Mouse (Mus musculus) midbrain, postnatal 0 days (tissue): ENCODE results near the gene Ctnna2. TPM values are rescaled to one million over a fixed set of nuclear protein-coding genes. Genes with fewer than 3 reads are reported as not detected.

Source experiments
- ATAC-seq: fragments of 200-750 bp; cut with Nextera tagmentation; 2 replicates; pipeline ENCODE4 v1.8.0; 2017; ENCODE audit warnings: moderate number of reproducible peaks, mild to moderate bottlenecking, moderate TSS enrichment, moderate library complexity; ENCODE audit not compliant: low FRiP score
- DNase-seq: peaks from one replicate; pipeline ENCODE4 v3.0.0-alpha.2; 2015; ENCODE audit warnings: low spot score
- H3K27ac ChIP-seq: fragments of 300-500 bp; sonication (generic); 2 replicates; pipeline ENCODE4 v1.5.1; 2014; ENCODE audit warnings: low read depth, mild to moderate bottlenecking, low read length, mixed read lengths
- H3K27me3 ChIP-seq: fragments of 300-500 bp; sonication (generic); 2 replicates; pipeline ENCODE4 v1.6.1; 2014; ENCODE audit warnings: low read length, control low read depth, mixed read lengths; ENCODE audit not compliant: insufficient read depth
- H3K36me3 ChIP-seq: fragments of 300-500 bp; sonication (generic); 2 replicates; pipeline ENCODE4 v1.6.1; 2014; ENCODE audit warnings: low read length, control low read depth, mixed read lengths; ENCODE audit not compliant: insufficient read depth
- H3K4me1 ChIP-seq: fragments of 300-500 bp; sonication (generic); 2 replicates; pipeline ENCODE4 v1.6.1; 2014; ENCODE audit warnings: mild to moderate bottlenecking, control low read depth, antibody characterized with exemption, low read length, mixed read lengths; ENCODE audit not compliant: insufficient read depth
- H3K4me2 ChIP-seq: fragments of 300-500 bp; sonication (generic); 2 replicates; pipeline ENCODE4 v1.6.1; 2014; ENCODE audit warnings: low read depth, mild to moderate bottlenecking, low read length, mixed read lengths; ENCODE audit not compliant: poor library complexity, severe bottlenecking
- H3K4me3 ChIP-seq: fragments of 300-500 bp; sonication (generic); 2 replicates; pipeline ENCODE4 v1.5.1; 2014; ENCODE audit warnings: low read depth, mild to moderate bottlenecking, low read length, moderate library complexity
- H3K9ac ChIP-seq: fragments of 300-500 bp; sonication (generic); replicated peaks from 2 replicates; pipeline ENCODE4 v1.6.1; 2014; ENCODE audit warnings: mild to moderate bottlenecking, low read length, moderate library complexity, mixed read lengths; ENCODE audit not compliant: poor library complexity, severe bottlenecking
- H3K9me3 ChIP-seq: fragments of 300-500 bp; sonication (generic); 2 replicates; pipeline ENCODE4 v1.6.1; 2016; ENCODE audit warnings: low read length, control low read depth
- CTCF ChIP-seq: IDR thresholded peaks from 2 replicates; pipeline ENCODE4 v1.5.1; 2016; ENCODE audit warnings: antibody characterized with exemption, mild to moderate bottlenecking
- WGBS: fragments of 180-500 bp; shearing (Covaris S2); extraction: QIAGEN DNeasy Blood & Tissue Kit; methylation state at CpG from one replicate; pipeline ENCODE4 v1.1.7; 2014; 5-methylcytosine and 5-hydroxymethylcytosine counted together
- polyA plus RNA-seq: library from polyadenylated mRNA; unstranded; fragments of >200 nt; fragmentation: Nextera tagmentation; extraction: Ambion mirVana; gene quantifications from 2 replicates; pipeline ENCODE4 v1.2.1, GENCODE M21; 2015
- total RNA-seq: library from RNA; depleted of rRNA; stranded (reverse); fragments of >200 nt; gene quantifications from 2 replicates; pipeline ENCODE4 v1.2.3, GENCODE M21; 2014

The Ctnna2 gene
- total and polyA plus RNA-seq, 2 experiments from 2014 or later: 108 to 208 TPM

DNA sequence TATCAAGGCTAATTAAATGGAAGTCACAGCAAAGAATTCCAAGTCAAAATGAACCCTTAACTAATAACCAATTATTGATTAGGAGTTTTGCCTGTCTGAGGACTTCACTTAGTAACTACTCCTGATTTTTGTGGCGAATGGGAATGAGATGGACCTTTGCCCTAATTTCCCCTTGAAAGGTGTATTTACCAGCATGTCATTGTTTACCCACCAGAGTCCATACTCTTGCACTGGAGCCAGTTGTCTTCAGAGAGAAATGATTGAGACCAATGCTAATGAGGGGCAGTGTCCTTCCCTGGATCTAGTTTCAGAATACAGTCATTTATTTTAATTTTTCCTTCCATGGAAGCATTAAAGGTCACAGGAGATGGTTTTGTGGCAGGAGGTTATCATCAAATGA is 881.0 kb downstream of the Ctnna2 start:
- no peak overlapping the region for H3K27ac ChIP-seq
- no peak overlapping the region for H3K4me3 ChIP-seq
- ATAC-seq (no peak), DNase-seq (no peak)
- no peaks in the 10 kb centered on the region for H3K36me3 ChIP-seq
- no peak overlapping the region for H3K9ac ChIP-seq
- no peak for TF ChIP-seq CTCF
- WGBS: 89% methylated on average over 1 of the region's 1 CpGs
- H3K27me3 ChIP-seq: no peaks in the 10 kb centered on the region
- H3K4me2 ChIP-seq: no peak overlapping the region
- H3K9me3 ChIP-seq: no peaks in the 10 kb centered on the region
- no peaks in the 10 kb centered on the region for H3K4me1 ChIP-seq

DNA sequence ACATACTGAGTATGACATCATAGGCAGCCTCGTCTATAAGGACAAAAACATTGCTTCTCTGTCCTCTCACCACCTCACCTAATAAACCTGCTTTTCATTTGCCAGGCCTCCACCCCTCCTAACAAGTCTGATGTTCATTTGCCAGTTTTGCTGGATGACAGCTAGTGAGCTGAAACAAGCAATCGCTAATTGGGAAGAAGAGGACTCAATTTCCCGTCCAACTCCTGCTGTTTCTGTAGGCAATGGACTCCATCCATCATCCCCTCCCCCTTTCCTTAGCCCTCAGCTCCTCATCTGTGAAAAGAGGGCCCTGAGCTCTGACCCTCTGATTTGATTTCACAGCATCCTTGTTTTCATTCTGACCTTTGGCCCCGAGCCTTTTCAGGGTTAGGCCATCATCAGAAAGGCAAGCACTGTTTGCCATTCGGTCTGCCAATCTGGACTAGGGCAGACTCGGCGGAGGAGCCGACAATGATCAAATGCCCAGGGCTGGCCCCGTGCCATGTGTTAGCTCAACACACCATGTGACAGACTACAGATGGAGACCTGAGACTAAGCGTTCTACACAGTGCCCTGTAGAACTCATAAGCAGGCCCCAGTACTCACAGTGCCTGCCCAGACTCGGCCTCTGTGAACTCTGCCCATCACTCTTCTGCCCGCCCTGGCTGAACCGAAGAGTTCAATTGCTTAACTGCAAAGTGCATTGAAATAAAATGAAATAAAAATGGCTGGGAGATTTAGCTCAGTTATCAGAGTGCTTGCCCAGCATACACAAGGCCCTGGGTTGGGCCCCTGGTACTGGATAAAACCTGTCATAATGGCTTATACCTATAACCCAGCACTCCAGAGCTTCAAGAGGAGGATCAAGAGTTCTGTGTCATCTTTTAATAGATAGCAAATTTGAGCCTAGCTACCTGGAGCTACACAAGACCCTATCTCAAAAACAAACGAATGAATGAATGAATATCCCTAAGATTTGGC is 903.8 kb downstream of the Ctnna2 start:
- peak; percentile 76; the same call in 1 of the 2 replicates for ATAC-seq
- Histone ChIP-seq H3K4me1 (no peaks in the 10 kb centered on the region), H3K9ac (no peak overlapping the region), H3K27ac (no peak overlapping the region), H3K27me3 (no peaks in the 10 kb centered on the region), H3K9me3 (no peaks in the 10 kb centered on the region), H3K4me2 (no peak overlapping the region), H3K36me3 (no peaks in the 10 kb centered on the region), H3K4me3 (no peak overlapping the region)
- WGBS: 55% methylated on average over 14 of the region's 14 CpGs
- DNase-seq: peak; percentile 91
- TF ChIP-seq CTCF: no peak

DNA sequence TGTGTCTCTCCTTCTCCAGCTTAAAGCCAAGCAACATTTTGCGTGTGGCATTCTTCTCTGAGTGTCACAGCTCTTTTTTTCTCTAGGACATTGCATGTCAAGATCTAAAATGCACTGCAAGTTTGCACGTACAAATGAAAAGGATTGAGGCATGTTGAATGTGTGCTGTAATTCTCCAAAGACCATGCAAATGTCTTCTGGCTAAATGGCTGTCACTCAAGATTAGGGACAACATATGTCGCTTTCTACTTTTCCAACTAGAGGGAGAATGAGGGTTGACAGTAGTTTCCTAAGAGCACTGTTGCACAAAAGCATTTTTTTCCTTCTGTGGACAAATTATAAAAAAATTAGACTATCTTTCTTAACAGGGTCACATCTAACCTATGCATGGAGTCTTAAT is 909.9 kb downstream of the Ctnna2 start:
- Histone ChIP-seq H3K36me3 (no peaks in the 10 kb centered on the region), H3K4me3 (no peak overlapping the region), H3K4me1 (no peaks in the 10 kb centered on the region), H3K27ac (no peak overlapping the region), H3K27me3 (no peaks in the 10 kb centered on the region), H3K9ac (no peak overlapping the region), H3K4me2 (no peak overlapping the region), H3K9me3 (no peaks in the 10 kb centered on the region)
- 22% methylated on average over 3 of the region's 3 CpGs for whole genome bisulfite sequencing
- TF ChIP-seq CTCF: no peak
- DNase-seq: peak; percentile 27
- ATAC-seq: no peak

DNA sequence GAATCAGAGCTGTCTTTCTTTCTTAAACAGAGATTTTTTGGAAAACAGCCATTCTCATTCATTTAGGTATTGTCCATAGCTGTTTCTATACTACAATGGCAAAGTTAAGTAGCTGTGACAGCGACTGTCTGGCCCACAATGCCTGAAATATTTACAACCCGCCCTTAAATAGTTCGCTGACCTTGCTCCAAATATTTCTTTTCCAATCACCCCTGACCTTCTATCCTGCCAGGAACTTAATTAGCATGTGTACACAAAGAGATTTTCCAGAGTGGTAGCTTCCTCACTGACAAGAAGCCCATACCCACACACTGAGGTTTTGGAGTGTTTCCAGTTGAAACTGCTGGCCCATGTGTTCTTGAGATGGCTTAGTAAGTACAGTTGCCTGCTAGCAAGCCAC is 928.8 kb downstream of the Ctnna2 start:
- no peaks in the 10 kb centered on the region for H3K36me3 ChIP-seq
- H3K4me3 ChIP-seq: no peak overlapping the region
- no peaks in the 10 kb centered on the region for H3K4me1 ChIP-seq
- WGBS: 21% methylated on average over 3 of the region's 3 CpGs
- peak; percentile 83 for DNase-seq
- H3K4me2 ChIP-seq: no peak overlapping the region
- TF ChIP-seq CTCF: no peak
- H3K27me3 ChIP-seq: no peaks in the 10 kb centered on the region
- no peaks in the 10 kb centered on the region for H3K9me3 ChIP-seq
- H3K9ac ChIP-seq: no peak overlapping the region
- H3K27ac ChIP-seq: no peak overlapping the region
- no peak for ATAC-seq

DNA sequence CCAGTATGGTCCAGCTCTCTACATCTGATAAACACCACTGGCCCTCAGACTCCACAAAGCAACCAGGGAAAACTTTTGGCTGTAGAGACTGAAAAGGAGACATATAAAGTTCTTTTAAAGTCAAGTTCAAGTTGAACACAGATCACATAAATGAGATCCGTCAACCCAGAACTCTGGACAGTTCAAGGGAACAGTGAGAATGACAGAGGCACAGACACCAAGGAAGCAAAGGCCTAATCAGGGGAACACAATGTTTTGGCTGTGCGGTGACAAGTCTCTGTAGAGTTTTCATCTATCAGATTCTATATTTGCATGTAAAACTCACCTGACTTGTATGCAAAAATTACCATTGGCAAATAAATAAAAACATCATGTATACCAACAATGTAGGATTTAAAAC is 929.3 kb downstream of the Ctnna2 start:
- no peak overlapping the region for H3K9ac ChIP-seq
- TF ChIP-seq CTCF: no peak
- H3K27ac ChIP-seq: no peak overlapping the region
- ATAC-seq (no peak), DNase-seq (no peak)
- no peaks in the 10 kb centered on the region for H3K27me3 ChIP-seq
- no peaks in the 10 kb centered on the region for H3K36me3 ChIP-seq
- no peaks in the 10 kb centered on the region for H3K9me3 ChIP-seq
- H3K4me2 ChIP-seq: no peak overlapping the region
- WGBS: 43% methylated on average over 2 of the region's 2 CpGs
- no peaks in the 10 kb centered on the region for H3K4me1 ChIP-seq
- H3K4me3 ChIP-seq: no peak overlapping the region

DNA sequence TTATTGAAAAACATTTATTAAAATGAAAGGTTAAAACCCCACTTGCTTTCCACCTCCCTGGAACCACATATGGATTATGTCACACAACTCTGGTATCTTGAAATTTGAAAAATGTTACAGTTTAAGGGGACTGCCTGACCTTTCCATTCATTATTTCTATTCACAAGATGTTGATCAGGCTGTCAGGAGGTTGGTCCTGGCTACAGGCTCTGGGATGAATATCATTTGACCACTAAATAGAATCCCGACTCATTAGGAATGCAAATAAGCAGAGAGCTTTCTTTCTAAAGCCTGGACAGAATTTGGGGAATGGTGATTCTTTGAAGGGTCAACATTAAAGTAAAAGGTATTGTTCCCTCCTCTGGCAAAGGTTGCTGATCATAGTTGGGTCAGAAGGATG is 931.9 kb downstream of the Ctnna2 start:
- H3K4me2 ChIP-seq: no peak overlapping the region
- no peak overlapping the region for H3K9ac ChIP-seq
- no peaks in the 10 kb centered on the region for H3K27me3 ChIP-seq
- no peaks in the 10 kb centered on the region for H3K36me3 ChIP-seq
- H3K9me3 ChIP-seq: no peaks in the 10 kb centered on the region
- no peak for DNase-seq
- no peak overlapping the region for H3K4me3 ChIP-seq
- ATAC-seq: no peak
- TF ChIP-seq CTCF: no peak
- no peaks in the 10 kb centered on the region for H3K4me1 ChIP-seq
- 50% methylated on average over 1 of the region's 1 CpGs for WGBS
- H3K27ac ChIP-seq: no peak overlapping the region
